Mouse (Mus musculus) intestine, embryonic 15.5 days (tissue): Measurements from ENCODE around the gene Tnfrsf11a. TPM values are rescaled to one million over a fixed set of nuclear protein-coding genes. Genes with fewer than 3 reads are reported as not detected.
A peak's percentile ranks its signal among the peaks of the same experiment; 100 is the strongest.

ENCODE experiments used
- ATAC-seq: fragments of 200-750 bp; cut with Nextera tagmentation; 2 replicates; pipeline ENCODE4 v1.8.0; 2017; ENCODE audit warnings: moderate TSS enrichment, moderate library complexity
- H3K27ac ChIP-seq: fragments of 300-500 bp; sonication (generic); 2 replicates; pipeline ENCODE4 v1.5.1; 2015; ENCODE audit warnings: mild to moderate bottlenecking, inconsistent platforms
- H3K27me3 ChIP-seq: fragments of 300-500 bp; sonication (generic); replicated peaks from 2 replicates; pipeline ENCODE4 v1.6.1; 2015; ENCODE audit warnings: inconsistent platforms
- H3K36me3 ChIP-seq: fragments of 300-500 bp; sonication (generic); 2 replicates; pipeline ENCODE4 v1.6.1; 2015; ENCODE audit warnings: inconsistent platforms
- H3K4me1 ChIP-seq: fragments of 300-500 bp; sonication (generic); replicated peaks from 2 replicates; pipeline ENCODE4 v1.6.1; 2015; ENCODE audit warnings: inconsistent platforms
- H3K4me2 ChIP-seq: fragments of 300-500 bp; sonication (generic); replicated peaks from 2 replicates; pipeline ENCODE4 v1.6.1; 2015; ENCODE audit warnings: mild to moderate bottlenecking, inconsistent platforms
- H3K4me3 ChIP-seq: fragments of 300-500 bp; sonication (generic); replicated peaks from 2 replicates; pipeline ENCODE4 v1.5.1; 2015; ENCODE audit warnings: inconsistent platforms
- H3K9ac ChIP-seq: fragments of 300-500 bp; sonication (generic); 2 replicates; pipeline ENCODE4 v1.6.1; 2015; ENCODE audit warnings: inconsistent platforms
- H3K9me3 ChIP-seq: fragments of 300-500 bp; sonication (generic); 2 replicates; pipeline ENCODE4 v1.6.1; 2016; ENCODE audit warnings: inconsistent platforms
- WGBS: fragments of 180-500 bp; shearing (Covaris S2); methylation state at CpG from one replicate; pipeline ENCODE4 v1.1.7; 2015; 5-methylcytosine and 5-hydroxymethylcytosine counted together
- polyA plus RNA-seq: library from polyadenylated mRNA; unstranded; fragments of >200 nt; fragmentation: Nextera tagmentation; extraction: Ambion mirVana; gene quantifications from 2 replicates; pipeline ENCODE4 v1.2.1, GENCODE M21; 2015

The Tnfrsf11a gene
- polyA plus RNA-seq, 1 experiment from 2014 or later, result 9.1 TPM

GRCm38 (mm10) chr1:105843386-105843785 lies 62.9 kb downstream of the Tnfrsf11a start:
- Histone ChIP-seq H3K36me3 (peaks cover 3% of the 10 kb centered on the region; the same call in 1 of the 2 replicates), H3K4me3 (no peak overlapping the region), H3K4me2 (peak overlapping the region; percentile 30; the same call in 1 of the 2 replicates), H3K9me3 (no peaks in the 10 kb centered on the region), H3K27me3 (peaks cover 4% of the 10 kb centered on the region; the same call in 1 of the 2 replicates), H3K9ac (no peak overlapping the region), H3K27ac (no peak overlapping the region), H3K4me1 (no peaks in the 10 kb centered on the region)
- WGBS, result 18% methylated on average over 12 of the region's 12 CpGs
- ATAC-seq, result no peak

- peaks cover 3% of the 10 kb centered on the region; the same call in 1 of the 2 replicates for H3K36me3 ChIP-seq
- no peak overlapping the region for H3K9ac ChIP-seq
- H3K4me2 ChIP-seq, result peak overlapping the region; percentile 30
- no peak overlapping the region for H3K27ac ChIP-seq
- WGBS, result 21% methylated on average over 2 of the region's 2 CpGs
- ATAC-seq, result no peak
- peaks cover 4% of the 10 kb centered on the region; the same call in 1 of the 2 replicates for H3K27me3 ChIP-seq
- H3K4me3 ChIP-seq, result no peak overlapping the region
- H3K4me1 ChIP-seq, result no peaks in the 10 kb centered on the region
- H3K9me3 ChIP-seq, result no peaks in the 10 kb centered on the region
These were observed 63.3 kb downstream of the Tnfrsf11a start for GRCm38 (mm10) chr1:105843856-105844255.

- H3K27me3 ChIP-seq, result peaks cover 4% of the 10 kb centered on the region; the same call in 1 of the 2 replicates
- no peak overlapping the region for H3K27ac ChIP-seq
- H3K4me2 ChIP-seq, result peak overlapping the region; percentile 30; the same call in 1 of the 2 replicates
- H3K36me3 ChIP-seq, result peaks cover 3% of the 10 kb centered on the region; the same call in 1 of the 2 replicates
- no peaks in the 10 kb centered on the region for H3K4me1 ChIP-seq
- H3K9me3 ChIP-seq, result no peaks in the 10 kb centered on the region
- no peak overlapping the region for H3K4me3 ChIP-seq
- no peak overlapping the region for H3K9ac ChIP-seq
- 20% methylated on average over 28 of the region's 28 CpGs for WGBS
- ATAC-seq, result peak; percentile 61
These were observed 64.0 kb downstream of the Tnfrsf11a start for GRCm38 (mm10) chr1:105844341-105845006.

GRCm38 (mm10) chr1:105846431-105846830 lies 65.9 kb downstream of the Tnfrsf11a start:
- Histone ChIP-seq H3K9me3 (no peaks in the 10 kb centered on the region), H3K9ac (no peak overlapping the region), H3K4me1 (no peaks in the 10 kb centered on the region), H3K4me2 (no peak overlapping the region), H3K4me3 (no peak overlapping the region), H3K27ac (no peak overlapping the region), H3K27me3 (peaks cover 4% of the 10 kb centered on the region; the same call in 1 of the 2 replicates), H3K36me3 (peaks cover 3% of the 10 kb centered on the region; the same call in 1 of the 2 replicates)
- WGBS, result 92% methylated on average over 2 of the region's 2 CpGs
- ATAC-seq, result no peak

- H3K9ac ChIP-seq, result no peak overlapping the region
- H3K27me3 ChIP-seq, result peaks cover 4% of the 10 kb centered on the region; the same call in 1 of the 2 replicates
- H3K27ac ChIP-seq, result no peak overlapping the region
- H3K36me3 ChIP-seq, result peaks cover 3% of the 10 kb centered on the region; the same call in 1 of the 2 replicates
- 89% methylated on average over 8 of the region's 8 CpGs for WGBS
- no peaks in the 10 kb centered on the region for H3K4me1 ChIP-seq
- no peak for ATAC-seq
- H3K4me2 ChIP-seq, result no peak overlapping the region
- H3K9me3 ChIP-seq, result no peaks in the 10 kb centered on the region
- H3K4me3 ChIP-seq, result no peak overlapping the region
These were observed 68.3 kb downstream of the Tnfrsf11a start for GRCm38 (mm10) chr1:105848806-105849205.

- H3K4me2 ChIP-seq, result no peak overlapping the region
- no peaks in the 10 kb centered on the region for H3K9me3 ChIP-seq
- no peak overlapping the region for H3K9ac ChIP-seq
- WGBS, result 80% methylated on average over 2 of the region's 2 CpGs
- H3K4me3 ChIP-seq, result no peak overlapping the region
- H3K36me3 ChIP-seq, result no peaks in the 10 kb centered on the region
- H3K27me3 ChIP-seq, result no peaks in the 10 kb centered on the region
- no peaks in the 10 kb centered on the region for H3K4me1 ChIP-seq
- ATAC-seq, result no peak
- no peak overlapping the region for H3K27ac ChIP-seq
These were observed 70.8 kb downstream of the Tnfrsf11a start for GRCm38 (mm10) chr1:105851341-105851740.

GRCm38 (mm10) chr1:105859740-105860139 lies 79.2 kb downstream of the Tnfrsf11a start:
- WGBS, result 84% methylated on average over 2 of the region's 2 CpGs
- Histone ChIP-seq H3K27ac (no peak overlapping the region), H3K4me3 (no peak overlapping the region), H3K9ac (no peak overlapping the region), H3K27me3 (no peaks in the 10 kb centered on the region), H3K36me3 (no peaks in the 10 kb centered on the region), H3K4me1 (no peaks in the 10 kb centered on the region), H3K9me3 (no peaks in the 10 kb centered on the region), H3K4me2 (no peak overlapping the region)
- no peak for ATAC-seq

GRCm38 (mm10) chr1:105876589-105876988 lies 96.1 kb downstream of the Tnfrsf11a start:
- Histone ChIP-seq H3K9me3 (no peaks in the 10 kb centered on the region), H3K9ac (no peak overlapping the region), H3K4me1 (no peaks in the 10 kb centered on the region; the same call in 1 of the 2 replicates), H3K27me3 (no peaks in the 10 kb centered on the region), H3K27ac (no peak overlapping the region), H3K4me2 (no peak overlapping the region), H3K36me3 (no peaks in the 10 kb centered on the region), H3K4me3 (no peak overlapping the region)
- WGBS, result 77% methylated on average over 6 of the region's 6 CpGs
- ATAC-seq, result no peak

- WGBS, result 80% methylated on average over 5 of the region's 5 CpGs
These were observed 97.3 kb downstream of the Tnfrsf11a start for GRCm38 (mm10) chr1:105877808-105878207.

GRCm38 (mm10) chr1:105878416-105878815 lies 97.9 kb downstream of the Tnfrsf11a start:
- WGBS, result 89% methylated on average over 11 of the region's 11 CpGs
- no peak for ATAC-seq
- no peaks in the 10 kb centered on the region for H3K27me3 ChIP-seq

More at GRCm38 (mm10) chr1:105877808-105878207, 97.3 kb downstream of the Tnfrsf11a start:
- ATAC-seq, result no peak
- Histone ChIP-seq H3K27ac (no peak overlapping the region), H3K4me3 (no peak overlapping the region), H3K27me3 (no peaks in the 10 kb centered on the region), H3K36me3 (no peaks in the 10 kb centered on the region), H3K4me1 (no peaks in the 10 kb centered on the region; the same call in 1 of the 2 replicates), H3K9ac (no peak overlapping the region), H3K9me3 (no peaks in the 10 kb centered on the region), H3K4me2 (no peak overlapping the region)

GRCm38 (mm10) chr1:105880555-105881304 lies 100.2 kb downstream of the Tnfrsf11a start:
- Histone ChIP-seq H3K4me3 (0 out of 2 replicates have a peak overlapping the region, but pooled peaks have one; percentile 7), H3K27ac (no peak overlapping the region)
- 27% methylated on average over 25 of the region's 25 CpGs for WGBS

More at GRCm38 (mm10) chr1:105878416-105878815, 97.9 kb downstream of the Tnfrsf11a start:
- H3K36me3 ChIP-seq, result no peaks in the 10 kb centered on the region
- no peaks in the 10 kb centered on the region for H3K9me3 ChIP-seq
- no peak overlapping the region for H3K9ac ChIP-seq
- peaks cover 4% of the 10 kb centered on the region for H3K4me1 ChIP-seq
- H3K27ac ChIP-seq, result no peak overlapping the region
- no peak overlapping the region for H3K4me3 ChIP-seq
- H3K4me2 ChIP-seq, result no peak overlapping the region

GRCm38 (mm10) chr1:105881466-105881865 lies 100.9 kb downstream of the Tnfrsf11a start:
- 74% methylated on average over 7 of the region's 7 CpGs for WGBS
- peaks cover 4% of the 10 kb centered on the region for H3K4me1 ChIP-seq
- H3K27me3 ChIP-seq, result no peaks in the 10 kb centered on the region
- H3K27ac ChIP-seq, result no peak overlapping the region
- H3K4me2 ChIP-seq, result no peak overlapping the region
- H3K4me3 ChIP-seq, result no peak overlapping the region
- H3K36me3 ChIP-seq, result no peaks in the 10 kb centered on the region
- ATAC-seq, result no peak
- H3K9ac ChIP-seq, result no peak overlapping the region
- no peaks in the 10 kb centered on the region for H3K9me3 ChIP-seq

More at GRCm38 (mm10) chr1:105880555-105881304, 100.2 kb downstream of the Tnfrsf11a start:
- Histone ChIP-seq H3K4me2 (peak overlapping the region; percentile 46), H3K9me3 (no peaks in the 10 kb centered on the region), H3K27me3 (no peaks in the 10 kb centered on the region), H3K36me3 (no peaks in the 10 kb centered on the region), H3K9ac (no peak overlapping the region), H3K4me1 (peaks cover 4% of the 10 kb centered on the region)
- ATAC-seq, result peak; percentile 61
